Mouse (Mus musculus) macrophage (primary cell): ENCODE measurements around the gene Dynll1. TPM values are rescaled to one million over a fixed set of nuclear protein-coding genes. Genes with fewer than 3 reads are reported as not detected.

Experiments used
- H3K27ac ChIP-seq: fragments of 350-480 bp; formaldehyde crosslinking; 2 replicates; pipeline ENCODE4 v1.9.0; 2021
- H3K36me3 ChIP-seq: fragments of 350-480 bp; formaldehyde crosslinking; 2 replicates; pipeline ENCODE4 v1.9.0; 2021; ENCODE audit errors: inconsistent target
- H3K4me3 ChIP-seq: fragments of 350-480 bp; formaldehyde crosslinking; 2 replicates; pipeline ENCODE4 v1.9.0; 2021; ENCODE audit errors: inconsistent target
- H3K79me2 ChIP-seq: fragments of 350-480 bp; formaldehyde crosslinking; 2 replicates; pipeline ENCODE4 v1.9.0; 2021; ENCODE audit errors: inconsistent target
- WGBS: methylation state at CpG from one replicate; pipeline ENCODE4 v1.1.7; 2026; ENCODE audit warnings: inconsistent platforms; ENCODE audit not compliant: missing documents; 5-methylcytosine and 5-hydroxymethylcytosine counted together
- polyA plus RNA-seq: library from polyadenylated mRNA; stranded (reverse); fragments of 250-400 nt; gene quantifications from 3 replicates; pipeline ENCODE4 v1.2.4, GENCODE M21; 2018; ENCODE audit warnings: inconsistent platforms
- total RNA-seq, 78 experiments: library from RNA; depleted of rRNA; stranded (reverse); fragments of 250-400 nt; gene quantifications; 1 replicate in 9 of 78; 2 replicates in 24 of 78; 3 replicates in 43 of 78; 4 replicates in 2 of 78; pipeline ENCODE4 v1.2.4; 2018; ENCODE audit warnings: inconsistent platforms in 56 of 78

The Dynll1 gene
- total RNA-seq (2018; cell fraction: chromatin; rRNA removed) = 10 to 100 TPM in 21 of 26 experiments, 1 to 10 TPM in 5; 5.0 to 57.2 (median 19.0) TPM
- total RNA-seq (2018; cell fraction: cytosol; rRNA removed) = 100 to 1,000 TPM; 140 to 323 (median 245) TPM
- total RNA-seq (2018; cell fraction: nucleus; rRNA removed) = 100 to 1,000 TPM in 3 of 26 experiments, 10 to 100 TPM in 23; 19.5 to 129 (median 67.6) TPM
- 156 to 244 TPM (median 202 TPM) in 3 replicates for polyA plus RNA-seq

DNA sequence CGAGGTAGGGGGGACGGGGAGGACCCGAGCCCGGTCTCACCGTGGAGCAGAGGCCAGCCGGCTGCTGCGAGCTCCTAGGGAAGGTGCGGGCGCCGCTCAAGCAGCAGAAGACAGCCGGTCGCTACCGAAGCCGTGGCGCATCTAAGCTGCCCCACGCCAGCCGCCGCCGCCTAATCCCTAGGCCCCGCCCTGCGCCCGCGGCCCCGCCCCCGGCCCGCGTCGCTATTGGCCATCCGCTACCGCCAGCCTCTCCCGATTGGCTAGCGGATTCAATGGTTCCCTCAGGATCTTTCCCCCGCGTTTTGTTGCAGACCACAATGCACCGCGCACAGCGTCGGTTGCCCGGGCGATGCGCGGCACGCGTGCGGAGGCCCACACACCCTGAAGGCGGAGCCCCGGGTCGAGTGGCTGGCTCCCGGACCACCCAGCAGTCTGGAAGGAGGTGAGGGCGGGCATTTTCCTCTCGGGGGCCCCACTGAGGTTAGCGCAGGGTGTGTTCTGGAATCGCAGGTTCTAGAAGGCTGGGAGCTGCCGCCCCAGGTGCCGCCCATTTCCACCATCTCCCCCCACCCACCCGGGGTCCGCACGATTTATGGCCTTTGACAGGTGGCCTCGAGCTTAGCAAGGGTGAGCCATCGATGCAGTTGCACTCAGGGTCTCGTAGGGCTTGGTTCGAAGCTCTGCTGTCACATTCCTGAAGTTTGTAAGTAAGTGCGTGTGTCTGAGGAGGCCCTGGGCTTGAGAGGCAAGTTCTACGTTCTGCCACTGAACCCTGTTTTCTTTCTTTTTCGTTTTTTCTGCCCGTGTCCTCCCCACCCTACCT lies at the start of gene Dynll1:
Dynll1 (minus strand) TSS at position 208 of the 823 bp plus-strand sequence.
- Histone ChIP-seq H3K4me3 (peak within 1 kb of the TSS; percentile 85), H3K36me3 (peaks cover 19% of the 10 kb centered on the region; the same call in 1 of the 2 replicates), H3K79me2 (peaks cover 19% of the 10 kb centered on the region), H3K27ac (peak within 1 kb of the TSS; percentile 59)
- WGBS = 0% methylated on average over 63 of the region's 66 CpGs

DNA sequence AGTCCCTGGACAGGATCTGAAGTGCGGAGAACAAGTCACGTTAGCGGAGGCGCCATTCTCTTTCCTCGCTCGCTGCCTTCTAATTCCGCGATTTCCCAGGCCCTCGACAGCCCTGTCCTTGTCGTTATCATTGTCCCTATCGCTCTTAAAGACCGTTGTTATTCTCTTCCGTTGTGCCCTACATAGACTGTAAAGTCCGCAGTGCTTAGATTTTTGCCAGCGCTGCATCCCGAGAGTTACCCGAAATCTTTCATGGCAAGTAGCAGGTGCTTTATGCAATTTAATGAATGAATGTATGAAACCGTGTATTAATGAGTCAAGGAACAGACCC lies 48.4 kb upstream of the Dynll1 start:
- peak overlapping the region; percentile 73 for H3K4me3 ChIP-seq
- H3K27ac ChIP-seq = 0 out of 2 replicates have a peak overlapping the region, but pooled peaks have one; percentile 13
- peaks cover 23% of the 10 kb centered on the region for H3K36me3 ChIP-seq
- WGBS = under 1% methylated on average over 16 of the region's 18 CpGs
- H3K79me2 ChIP-seq = peaks cover 44% of the 10 kb centered on the region

DNA sequence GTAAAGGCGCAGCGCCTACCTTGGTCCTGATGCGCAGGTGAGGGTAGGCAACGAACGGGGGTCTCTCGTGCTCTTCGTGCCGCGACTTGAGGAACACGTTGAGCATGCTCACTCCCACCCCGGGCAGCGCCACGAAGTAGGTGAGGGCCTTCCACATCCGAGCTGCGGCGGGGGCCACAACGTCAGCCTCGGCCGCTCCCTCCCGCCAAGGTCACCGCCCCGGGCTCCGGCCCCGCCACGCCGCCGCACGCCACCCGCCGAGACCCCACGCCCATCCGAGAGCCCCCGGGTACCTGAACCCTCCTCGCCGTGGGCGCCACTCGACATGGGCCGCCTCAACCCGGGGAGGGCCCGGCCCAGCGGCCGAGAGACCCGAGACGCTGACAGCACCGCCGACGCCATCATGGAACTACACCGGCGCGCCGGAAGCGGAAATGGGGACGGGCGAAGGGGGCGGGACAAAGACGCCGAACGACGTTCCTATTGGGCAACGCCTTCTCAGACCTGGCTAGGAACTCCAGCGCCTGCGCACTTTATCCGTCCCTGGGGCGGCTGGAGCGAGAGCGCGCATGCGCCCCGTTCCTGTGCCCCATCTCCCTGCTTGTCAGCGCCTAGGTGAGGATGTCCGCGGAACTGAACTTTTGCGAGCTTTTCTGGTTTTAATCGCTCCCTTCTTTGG lies 47.9 kb upstream of the Dynll1 start, which contains the start of gene Cox6a1:
Cox6a1 (minus strand) TSS at position 436 of the 679 bp plus-strand sequence.
- under 1% methylated on average over 74 of the region's 74 CpGs for WGBS
- peaks cover 28% of the 10 kb centered on the region for H3K36me3 ChIP-seq
- H3K79me2 ChIP-seq = peaks cover 49% of the 10 kb centered on the region
- peak within 1 kb of the TSS; percentile 17; the same call in 1 of the 2 replicates for H3K27ac ChIP-seq
- peak within 1 kb of the TSS; percentile 93 for H3K4me3 ChIP-seq

DNA sequence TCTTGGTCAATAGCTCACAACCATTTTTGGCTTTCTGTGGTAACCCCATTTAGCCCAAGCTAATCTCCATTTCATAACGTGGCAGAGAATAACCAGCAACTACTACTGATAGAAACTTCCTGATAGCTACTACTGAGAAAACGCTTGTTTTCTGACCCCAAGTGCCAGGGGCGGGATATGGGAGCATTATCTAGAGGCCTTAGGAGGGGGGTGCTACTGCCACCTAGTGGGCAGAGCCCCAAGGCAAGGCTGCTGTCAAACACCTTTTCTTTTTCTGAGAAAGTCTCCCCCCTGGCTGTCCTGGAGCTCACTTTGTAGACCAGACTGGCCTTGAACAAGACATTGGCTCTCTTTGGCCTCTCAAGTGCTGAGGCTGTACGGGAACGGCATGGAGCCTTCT lies 46.8 kb upstream of the Dynll1 start:
- Histone ChIP-seq H3K4me3 (peak overlapping the region; percentile 93), H3K36me3 (peaks cover 39% of the 10 kb centered on the region), H3K79me2 (peaks cover 60% of the 10 kb centered on the region), H3K27ac (no peak overlapping the region)
- WGBS = 2% methylated on average over 5 of the region's 5 CpGs

DNA sequence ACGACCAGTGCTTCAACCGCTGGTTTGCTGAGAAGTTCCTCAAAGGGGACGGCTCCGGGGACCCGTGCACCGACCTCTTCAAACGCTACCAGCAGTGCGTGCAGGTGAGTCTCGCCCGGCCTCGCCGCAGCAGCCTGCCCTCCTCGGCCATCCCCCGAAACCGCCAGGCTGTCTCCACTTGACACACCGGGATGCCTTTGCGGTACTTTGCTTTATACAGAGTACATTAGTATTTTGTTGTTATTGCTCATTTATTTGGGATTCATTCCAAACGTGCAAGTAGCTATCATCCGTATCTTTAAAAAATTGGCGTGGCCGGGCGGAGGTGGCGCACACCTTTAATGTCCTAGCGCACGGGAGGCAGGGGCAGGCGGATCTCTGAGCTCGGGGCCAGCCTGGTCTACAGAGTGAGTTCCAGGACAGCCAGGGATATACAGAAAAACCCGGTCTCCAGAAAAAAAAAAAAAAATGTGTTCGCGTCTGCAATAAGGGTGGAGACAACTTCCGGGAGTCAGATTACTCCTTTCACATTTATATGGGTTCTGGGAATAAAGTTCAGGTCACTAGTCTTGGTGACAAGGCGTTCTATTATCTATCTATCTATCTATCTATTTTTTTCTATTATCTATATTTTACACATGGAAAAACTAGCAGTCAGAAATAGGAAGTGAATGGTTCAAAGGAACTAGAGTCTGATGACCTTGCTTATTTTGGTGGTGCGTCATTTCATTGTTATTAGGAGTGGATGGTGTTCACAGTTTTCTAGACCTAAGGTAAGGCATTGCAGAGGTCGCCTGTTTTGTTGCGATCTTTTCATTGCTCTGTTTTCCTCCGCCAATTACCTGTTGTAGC lies 40.7 kb upstream of the Dynll1 start:
- 8% methylated on average over 33 of the region's 36 CpGs for WGBS
- Histone ChIP-seq H3K27ac (peak overlapping the region; percentile 65), H3K79me2 (peaks cover 92% of the 10 kb centered on the region), H3K36me3 (peaks cover 39% of the 10 kb centered on the region), H3K4me3 (peak overlapping the region; percentile 94)

DNA sequence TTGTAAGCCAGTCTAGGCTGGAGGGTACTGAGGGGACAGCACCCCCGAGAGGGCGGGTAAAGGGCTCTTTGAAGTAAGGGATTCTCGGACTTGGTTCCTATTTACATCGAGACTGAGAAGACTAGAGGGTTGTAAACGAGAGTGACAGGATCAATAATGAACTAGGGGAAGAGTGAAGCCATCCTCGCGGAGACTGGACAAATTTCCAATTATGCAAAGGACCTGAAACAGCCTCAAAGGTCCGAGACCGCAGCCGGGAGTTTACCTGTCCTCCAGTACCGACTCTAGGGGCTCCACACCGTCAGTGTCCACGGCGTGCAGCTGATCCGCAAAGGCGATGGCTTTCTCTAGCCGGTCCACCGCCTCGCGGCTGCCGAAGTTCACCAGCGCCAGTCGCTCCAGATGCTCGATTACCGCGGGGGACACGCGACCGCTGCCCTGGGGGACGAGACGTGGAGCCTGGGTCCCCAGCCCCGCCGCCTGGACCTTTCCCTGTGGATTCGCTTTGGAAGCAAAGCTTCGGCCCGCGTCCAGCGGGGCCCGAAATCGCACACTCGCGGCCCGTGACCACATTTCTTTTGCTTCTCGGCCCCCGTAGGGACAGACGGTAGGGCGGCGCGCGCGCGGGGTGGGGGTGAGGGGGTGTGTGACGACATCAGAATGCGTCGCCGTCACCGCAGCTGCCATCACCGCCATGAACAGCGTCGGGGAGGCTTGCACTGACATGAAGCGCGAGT lies 39.9 kb upstream of the Dynll1 start, which contains the start of the genes Gatc and Triap1:
Gatc (minus strand) TSS at position 602 of the 737 bp plus-strand sequence.
Triap1 (plus strand) TSS at position 649 of the 737 bp plus-strand sequence.
- peaks cover 32% of the 10 kb centered on the region for H3K36me3 ChIP-seq
- H3K27ac ChIP-seq = peak within 1 kb of the TSS; percentile 65
- H3K79me2 ChIP-seq = peaks cover 92% of the 10 kb centered on the region
- 0% methylated on average over 58 of the region's 62 CpGs for WGBS
- peak within 1 kb of the TSS; percentile 94 for H3K4me3 ChIP-seq

DNA sequence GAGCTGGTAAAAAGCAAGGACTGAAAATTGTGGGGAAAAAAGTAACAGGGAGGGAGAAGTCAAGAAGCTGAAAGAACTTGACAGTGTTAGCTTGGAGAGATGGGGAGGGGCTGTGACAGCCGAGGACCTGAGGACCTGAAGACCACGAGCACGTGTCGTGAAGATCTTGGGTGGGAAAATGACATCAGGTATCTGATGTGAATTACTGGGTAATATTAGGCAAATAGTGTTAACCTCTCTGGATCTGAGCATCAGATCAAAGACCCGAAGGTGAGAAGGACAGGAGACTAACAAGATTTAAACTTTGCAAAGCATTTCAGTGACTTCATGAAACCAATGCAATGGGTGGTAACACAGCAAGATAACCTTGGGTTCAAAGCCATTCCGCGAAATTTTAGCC lies 39.2 kb upstream of the Dynll1 start:
- whole genome bisulfite sequencing = 14% methylated on average over 7 of the region's 7 CpGs
- H3K36me3 ChIP-seq = peaks cover 31% of the 10 kb centered on the region
- peaks cover 92% of the 10 kb centered on the region for H3K79me2 ChIP-seq
- H3K4me3 ChIP-seq = peak overlapping the region; percentile 94
- H3K27ac ChIP-seq = no peak overlapping the region

DNA sequence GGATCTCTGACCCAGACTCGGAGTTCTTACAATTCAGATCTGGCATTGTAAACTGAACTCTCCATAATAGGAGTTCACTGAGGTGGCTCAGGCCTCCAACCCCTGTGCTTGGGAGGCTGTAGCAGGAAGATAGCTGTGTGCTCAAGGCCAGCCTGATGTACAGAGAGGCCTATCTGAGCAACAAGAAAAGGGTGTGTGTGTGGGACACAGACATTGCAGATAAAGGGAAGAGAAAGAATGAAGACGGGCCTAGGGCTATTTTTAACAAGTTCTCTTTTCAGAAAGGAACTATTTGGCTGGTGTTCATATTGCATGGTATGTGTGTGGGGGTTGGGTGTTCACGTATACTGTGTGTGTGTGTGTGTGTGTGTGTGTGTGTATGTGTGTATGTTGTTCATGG lies 32.8 kb upstream of the Dynll1 start:
- peak overlapping the region; percentile 66 for H3K27ac ChIP-seq
- H3K36me3 ChIP-seq = peaks cover 27% of the 10 kb centered on the region
- no peak overlapping the region for H3K4me3 ChIP-seq
- WGBS = 25% methylated on average over 3 of the region's 3 CpGs
- peaks cover 83% of the 10 kb centered on the region for H3K79me2 ChIP-seq

DNA sequence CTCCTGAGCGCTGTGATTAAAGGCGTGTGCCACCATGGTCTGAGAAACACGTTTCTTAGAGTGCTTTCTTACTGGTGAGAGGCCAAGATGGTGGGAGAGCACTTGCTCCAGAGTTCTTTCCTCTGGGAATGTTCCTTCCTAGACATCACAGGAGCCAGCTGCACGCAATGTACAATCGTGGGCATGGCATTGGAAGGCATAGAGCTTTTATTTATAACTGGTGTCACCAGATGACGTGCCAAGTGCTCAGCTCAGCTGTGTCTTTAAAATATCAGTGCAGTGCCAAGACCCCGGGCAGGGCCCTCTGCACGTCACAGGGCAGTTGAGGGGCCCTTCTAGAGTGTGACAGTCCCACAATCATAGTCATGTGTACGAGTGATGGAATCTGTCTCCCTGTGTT lies 30.2 kb upstream of the Dynll1 start:
- WGBS = 87% methylated on average over 9 of the region's 9 CpGs
- Histone ChIP-seq H3K4me3 (no peak overlapping the region), H3K27ac (no peak overlapping the region), H3K79me2 (peaks cover 78% of the 10 kb centered on the region), H3K36me3 (peaks cover 27% of the 10 kb centered on the region)

DNA sequence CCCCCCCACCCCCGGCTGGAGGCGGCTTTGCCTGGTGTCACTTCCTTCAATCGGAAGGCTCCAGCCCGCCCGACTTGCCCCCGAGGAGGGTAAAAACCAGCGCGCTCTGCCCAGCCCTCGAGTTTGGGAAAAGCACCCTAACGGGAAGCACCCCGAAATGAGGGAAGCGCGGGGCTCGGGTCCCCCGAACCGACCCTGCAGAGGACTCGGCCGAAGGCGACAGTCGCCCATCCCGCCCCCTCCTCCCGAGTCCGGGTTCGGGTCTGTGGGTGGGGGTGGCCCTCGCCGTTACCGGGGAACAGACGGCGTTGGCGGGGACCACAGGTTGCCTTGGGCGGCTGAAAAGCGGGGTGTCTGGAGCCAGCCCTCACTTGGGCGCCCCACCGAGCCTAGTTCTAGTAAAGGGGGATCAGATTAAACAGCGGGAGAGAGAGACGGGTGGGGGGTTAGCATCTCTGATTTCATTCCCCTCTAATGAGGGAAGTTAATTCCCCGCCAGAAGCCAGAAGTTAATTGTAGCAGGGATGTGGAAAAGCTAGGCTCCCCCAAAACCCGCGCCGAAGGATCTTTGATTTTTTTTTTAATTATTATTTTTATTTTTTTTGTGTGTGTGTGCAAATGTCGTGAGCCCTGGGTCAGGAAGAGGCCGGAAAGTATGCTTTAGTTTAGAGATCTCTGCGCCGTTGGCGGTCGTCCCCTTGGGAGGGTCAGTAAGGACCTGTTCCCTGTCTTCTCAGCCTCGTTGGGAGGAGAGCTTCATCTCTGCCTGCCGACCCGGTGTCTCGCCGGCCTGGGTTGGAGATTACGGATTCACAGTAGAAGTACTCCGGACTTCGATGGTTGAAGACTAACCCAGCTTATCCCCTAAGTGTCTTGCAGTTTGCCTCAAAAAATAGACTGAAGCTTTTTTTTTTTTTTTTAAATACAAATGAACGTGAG lies 27.1 kb upstream of the Dynll1 start:
- Histone ChIP-seq H3K4me3 (peak overlapping the region; percentile 62), H3K79me2 (peaks cover 64% of the 10 kb centered on the region), H3K27ac (peak overlapping the region; percentile 36), H3K36me3 (peaks cover 14% of the 10 kb centered on the region)
- 3% methylated on average over 45 of the region's 55 CpGs for WGBS

DNA sequence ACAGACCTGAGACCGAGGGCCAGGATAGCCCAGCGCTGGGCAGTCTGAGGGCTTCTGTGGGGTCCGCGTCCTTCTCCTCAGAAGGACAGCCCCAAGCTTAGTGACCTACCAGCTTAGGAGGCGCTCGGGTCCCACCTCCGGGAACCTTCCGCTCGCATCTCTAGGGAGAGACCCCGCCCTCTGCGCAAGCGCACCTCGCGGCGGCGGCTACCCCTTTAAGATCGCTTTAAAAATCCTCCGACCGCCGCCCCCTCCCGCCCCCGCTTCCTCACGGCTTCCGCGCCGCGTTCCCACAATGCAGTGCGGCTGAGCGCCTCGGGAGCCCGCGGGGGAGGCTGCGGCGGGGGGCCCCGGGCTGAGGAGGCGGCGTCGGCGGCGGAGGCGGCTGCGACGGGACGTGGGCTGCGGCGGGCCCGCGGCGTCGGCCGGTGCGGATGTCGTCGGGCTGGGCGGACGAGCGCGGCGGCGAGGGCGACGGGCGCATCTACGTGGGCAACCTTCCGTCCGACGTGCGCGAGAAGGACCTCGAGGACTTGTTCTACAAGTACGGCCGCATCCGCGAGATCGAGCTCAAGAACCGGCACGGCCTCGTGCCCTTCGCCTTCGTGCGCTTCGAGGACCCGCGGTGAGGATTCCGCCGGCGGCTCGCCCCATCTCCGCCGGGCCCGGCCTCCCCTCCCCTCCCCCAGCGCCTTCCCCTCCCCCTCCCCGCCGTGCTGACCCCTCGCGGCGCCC lies 26.2 kb upstream of the Dynll1 start, which contains the start of gene Srsf9:
Srsf9 (plus strand) TSS at position 303 of the 735 bp plus-strand sequence.
- peaks cover 14% of the 10 kb centered on the region for H3K36me3 ChIP-seq
- under 1% methylated on average over 66 of the region's 97 CpGs for WGBS
- peaks cover 56% of the 10 kb centered on the region for H3K79me2 ChIP-seq
- peak within 1 kb of the TSS; percentile 80 for H3K4me3 ChIP-seq
- peak within 1 kb of the TSS; percentile 57 for H3K27ac ChIP-seq

DNA sequence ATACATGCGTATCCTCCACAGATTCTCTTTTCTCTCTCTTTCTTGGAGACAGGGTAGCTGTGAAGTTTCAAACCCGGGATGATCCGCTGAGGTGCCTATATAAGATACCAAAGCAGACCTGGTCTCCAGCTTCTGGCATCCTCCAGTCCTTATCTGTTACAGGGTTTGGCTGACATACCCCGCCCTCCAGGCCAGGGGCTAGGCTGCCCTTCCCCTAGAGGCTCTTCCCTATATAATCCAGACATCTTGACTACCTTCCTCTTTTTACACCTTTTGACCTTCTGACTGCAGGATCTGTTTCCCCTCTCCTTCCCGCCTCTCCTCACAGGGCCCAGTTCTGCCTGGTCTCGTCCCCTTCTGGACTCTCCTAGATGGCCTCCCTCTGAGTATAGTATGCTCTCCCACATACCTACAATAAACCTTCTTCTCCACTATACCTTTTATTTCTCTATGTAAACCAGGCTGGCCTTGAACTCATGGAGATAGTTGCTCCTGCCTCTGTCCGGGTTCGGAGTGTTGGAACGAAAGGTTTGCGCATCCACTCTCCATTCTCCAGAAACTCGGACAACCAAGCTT lies 25.5 kb upstream of the Dynll1 start:
- peaks cover 49% of the 10 kb centered on the region for H3K79me2 ChIP-seq
- H3K27ac ChIP-seq = peak overlapping the region; percentile 57
- 27% methylated on average over 11 of the region's 11 CpGs for WGBS
- peaks cover 12% of the 10 kb centered on the region for H3K36me3 ChIP-seq
- H3K4me3 ChIP-seq = peak overlapping the region; percentile 80
